Mouse (Mus musculus): ENCODE measurements around the gene Tepsin.

DNA sequence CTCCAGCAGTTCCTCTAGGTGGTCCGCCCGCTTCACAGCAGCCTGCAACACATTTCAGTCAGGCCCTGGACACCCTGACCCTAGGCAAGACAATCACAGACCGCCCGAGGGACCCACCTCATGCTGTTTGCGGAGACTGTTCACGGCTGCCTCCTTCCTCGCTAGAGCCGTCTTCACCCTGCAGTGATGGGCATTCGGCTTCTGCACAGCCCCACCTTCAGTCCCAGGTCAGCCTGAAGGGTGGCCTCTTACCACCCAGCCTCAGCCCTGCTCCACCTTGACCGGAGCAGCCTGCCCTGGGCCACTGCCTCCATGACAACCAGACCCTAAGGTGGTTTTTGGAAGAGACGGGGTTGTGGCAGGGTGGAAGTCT is 33.9 kb downstream of the Tepsin start:
- TF ChIP-seq POLR2A (IDR thresholded peaks at IDR 0.05; ENCODE audit: insufficient read length, low read depth) (no peak), E2F4 (IDR thresholded peaks at IDR 0.05; ENCODE audit: insufficient read depth) (no peak), MYOD1 (IDR thresholded peaks at IDR 0.05; ENCODE audit: control insufficient read depth in 1 of 3, insufficient read length in 2 of 3, low read depth in 2 of 3) (no peak), TCF3 (IDR thresholded peaks at IDR 0.05; ENCODE audit: insufficient read length, low read depth) (no peak), CEBPB (IDR thresholded peaks at IDR 0.05; ENCODE audit: insufficient read depth, poor library complexity, severe bottlenecking) (no peak), MAX (IDR thresholded peaks at IDR 0.05; ENCODE audit: low read depth) (no peak), USF1 (IDR thresholded peaks at IDR 0.05; ENCODE audit: low read depth) (no peak)

All from myocyte (in vitro differentiated cells).